Mouse (Mus musculus) gonadal fat pad, adult 2 months (tissue): ENCODE results near the gene Gfer. TPM values are rescaled to one million over a fixed set of nuclear protein-coding genes. Genes with fewer than 3 reads are reported as not detected.
"Not testable (repeated sequence)": the region's sequence is repeated elsewhere in the genome, so short reads cannot be mapped to it uniquely, and the experiment has no call there.

Experiments used
- DNase-seq: peaks from one replicate; pipeline ENCODE4 v3.0.0-alpha.2; 2012; ENCODE audit warnings: low read depth
- polyA plus RNA-seq: library from polyadenylated mRNA; depleted of rRNA; stranded (reverse); fragments of >200 nt; gene quantifications from 2 replicates; pipeline ENCODE4 v1.2.3, GENCODE M21; 2012

The Gfer gene
- polyA plus RNA-seq, 1 experiment, result 27.6 TPM

GRCm38 (mm10) chr17:24687146-24687595 is 8.8 kb downstream of the Gfer start:
- no peak for DNase-seq

- no peak for DNase-seq
Observed at GRCm38 (mm10) chr17:24686514-24686913, 9.4 kb downstream of the Gfer start.

GRCm38 (mm10) chr17:24677500-24678080 is 18.4 kb downstream of the Gfer start:
- no peak for DNase-seq

GRCm38 (mm10) chr17:24676877-24677276 is 19.1 kb downstream of the Gfer start:
- DNase-seq, result no peak

- no peak for DNase-seq
Observed at GRCm38 (mm10) chr17:24676187-24676586, 19.8 kb downstream of the Gfer start.

- no peak for DNase-seq
Observed at GRCm38 (mm10) chr17:24674277-24674676, 21.7 kb downstream of the Gfer start.

GRCm38 (mm10) chr17:24672141-24672540 is 23.8 kb downstream of the Gfer start:
- no peak for DNase-seq

- no peak for DNase-seq
Observed at GRCm38 (mm10) chr17:24671346-24671745, 24.6 kb downstream of the Gfer start.

GRCm38 (mm10) chr17:24670246-24670844 is 25.6 kb downstream of the Gfer start:
- DNase-seq, result no peak

GRCm38 (mm10) chr17:24669545-24670245 is 26.3 kb downstream of the Gfer start, which contains the start of gene Zfp598:
Gene Zfp598, plus strand, starts transcription at chr17:24669687.
- DNase-seq, result no peak

GRCm38 (mm10) chr17:24669214-24669544 is 26.8 kb downstream of the Gfer start:
- not testable (repeated sequence) for DNase-seq

- DNase-seq, result no peak
Observed at GRCm38 (mm10) chr17:24667416-24667815, 28.5 kb downstream of the Gfer start.

- not testable (repeated sequence) for DNase-seq
Observed at GRCm38 (mm10) chr17:24667011-24667410, 28.9 kb downstream of the Gfer start.

- no peak for DNase-seq
Observed at GRCm38 (mm10) chr17:24658017-24658758, 37.8 kb downstream of the Gfer start, which contains the start of gene Npw. Gene Npw, minus strand, starts transcription at chr17:24658457.

- DNase-seq, result no peak
Observed at GRCm38 (mm10) chr17:24654969-24655368, 41.0 kb downstream of the Gfer start.

GRCm38 (mm10) chr17:24653967-24654710 is 41.8 kb downstream of the Gfer start:
- DNase-seq, result no peak

- no peak for DNase-seq
Observed at GRCm38 (mm10) chr17:24651835-24652234, 44.1 kb downstream of the Gfer start.

GRCm38 (mm10) chr17:24650766-24651165 is 45.2 kb downstream of the Gfer start:
- DNase-seq, result no peak

GRCm38 (mm10) chr17:24650070-24650616 is 45.8 kb downstream of the Gfer start, which contains the start of gene Slc9a3r2:
Gene Slc9a3r2, minus strand, starts transcription at chr17:24650327.
- no peak for DNase-seq

GRCm38 (mm10) chr17:24649581-24650069 is 46.3 kb downstream of the Gfer start:
- no peak for DNase-seq
